Mouse (Mus musculus): ENCODE measurements at regions not wholly inside any gene's neighbourhood (a gene's known extent, or its start where the extent isn't known, plus 50 kb on each side); places are given as distances from the start of the nearest gene placed in this dataset.
"Not testable (repeated sequence)": the region's sequence is repeated elsewhere in the genome, so short reads cannot be mapped to it uniquely, and the experiment has no call there.

DNA sequence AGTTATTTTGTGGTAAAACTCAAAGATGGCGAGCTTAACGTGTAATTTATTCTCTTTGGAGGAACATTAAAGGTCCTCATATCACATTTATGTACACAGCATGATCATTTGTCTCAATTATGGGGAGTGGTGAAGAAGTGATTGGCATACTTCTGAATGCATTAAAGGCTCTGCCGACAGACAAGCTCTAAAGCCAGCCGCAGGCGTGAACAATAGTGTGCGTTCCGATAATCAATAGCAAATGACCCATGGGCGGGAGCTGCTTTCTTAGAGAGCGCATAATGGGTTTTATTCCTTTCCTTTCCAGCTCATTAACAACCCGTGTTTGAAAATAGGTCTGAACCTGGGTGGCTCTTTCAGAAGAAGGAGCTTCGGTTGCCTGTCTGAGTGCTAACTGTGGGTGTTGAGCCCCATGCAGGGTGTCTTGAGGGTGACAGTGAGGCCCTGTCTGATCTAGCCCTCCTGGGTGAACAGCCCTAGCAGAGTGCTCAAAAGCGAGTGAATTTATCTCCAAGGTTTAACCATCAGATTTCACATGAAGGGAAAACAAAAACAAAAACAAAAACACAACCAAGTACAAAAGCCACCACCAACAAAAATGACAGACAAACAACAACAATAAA, 210.5 kb downstream of the Zfp619 start:
- DNase-seq, result no peak

GRCm38 (mm10) chr7:39728930-39729329, 211.4 kb downstream of the Zfp619 start:
- no peak for DNase-seq

DNA sequence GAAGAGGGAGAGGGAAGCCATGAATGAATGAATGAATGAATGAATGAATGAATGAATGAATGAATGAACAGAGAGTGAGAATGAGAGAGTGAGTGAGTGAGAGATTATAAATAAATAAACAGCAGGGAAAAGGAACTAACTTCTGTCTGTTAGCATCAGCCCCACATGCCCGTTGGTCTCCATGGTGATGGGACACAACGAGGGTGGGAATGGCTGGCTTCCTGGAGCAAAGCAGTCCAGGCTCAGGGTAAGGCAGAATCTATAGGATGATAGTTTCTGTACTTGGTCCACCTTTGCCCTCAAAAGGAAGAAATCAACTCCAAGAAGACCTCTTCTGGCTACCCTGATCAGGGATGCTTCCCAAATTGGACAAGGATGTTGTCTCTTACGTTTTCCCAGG, 212.2 kb downstream of the Zfp619 start:
- DNase-seq, result no peak

GRCm38 (mm10) chr7:39732790-39733189, 215.2 kb downstream of the Zfp619 start:
- no peak for DNase-seq

DNA sequence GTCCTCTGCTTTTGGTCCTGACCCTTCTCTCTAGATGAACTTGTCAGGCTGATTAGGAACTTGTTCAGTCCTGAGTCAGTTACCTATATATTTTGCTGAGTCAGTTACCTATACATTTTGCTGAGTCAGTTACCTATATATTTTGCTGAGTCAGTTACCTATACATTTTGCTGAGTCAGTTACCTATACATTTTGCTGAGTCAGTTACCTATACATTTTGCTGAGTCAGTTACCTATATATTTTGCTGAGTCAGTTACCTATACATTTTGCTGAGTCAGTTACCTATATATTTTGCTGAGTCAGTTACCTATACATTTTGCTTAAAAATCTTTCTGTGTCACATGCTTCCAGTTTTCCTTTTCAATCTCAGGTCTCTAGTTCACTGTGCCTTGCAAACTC, 230.8 kb downstream of the Zfp619 start:
- not testable (repeated sequence) for DNase-seq

DNA sequence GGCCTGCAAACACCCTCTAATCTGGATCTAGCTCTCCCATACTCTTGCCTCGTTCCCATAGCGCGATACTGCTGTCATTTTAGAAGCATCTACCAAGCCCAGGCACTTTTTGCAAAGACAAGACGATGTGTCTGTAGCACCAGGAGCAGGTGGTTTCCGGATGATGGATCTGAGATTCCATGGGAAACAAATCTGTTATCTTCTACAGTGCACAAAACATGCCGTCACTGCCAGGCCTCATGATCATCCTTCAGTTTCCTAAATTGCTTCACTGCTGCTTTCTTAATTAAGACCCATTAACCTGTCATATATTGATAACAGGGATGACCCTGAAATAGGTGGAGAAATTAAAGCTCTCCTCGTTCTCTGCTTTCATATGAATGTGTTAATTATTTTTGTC, 232.9 kb downstream of the Zfp619 start:
- DNase-seq, result no peak

- DNase-seq, result no peak
Observed at GRCm38 (mm10) chr7:39764366-39764765, 246.8 kb downstream of the Zfp619 start.

DNA sequence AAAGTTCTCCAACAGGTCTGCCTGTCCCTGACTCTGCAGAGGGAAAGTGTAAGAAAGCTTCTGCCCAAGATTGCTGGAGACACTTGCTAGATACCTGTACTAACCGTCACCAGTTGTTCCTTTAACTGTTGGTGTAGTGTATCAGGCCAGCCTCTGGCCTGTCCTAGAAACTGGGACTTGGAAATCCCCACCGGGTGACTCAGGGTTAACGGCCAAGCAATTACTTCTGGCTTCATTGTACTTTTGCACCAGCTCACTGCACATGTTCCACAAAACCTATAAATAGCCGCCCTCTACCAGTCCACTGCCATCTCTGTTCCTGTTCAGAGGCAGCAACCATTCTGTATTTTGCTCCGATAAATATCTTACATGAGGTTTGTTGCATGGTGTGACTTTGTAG, 247.5 kb downstream of the Zfp619 start:
- DNase-seq, result no peak

DNA sequence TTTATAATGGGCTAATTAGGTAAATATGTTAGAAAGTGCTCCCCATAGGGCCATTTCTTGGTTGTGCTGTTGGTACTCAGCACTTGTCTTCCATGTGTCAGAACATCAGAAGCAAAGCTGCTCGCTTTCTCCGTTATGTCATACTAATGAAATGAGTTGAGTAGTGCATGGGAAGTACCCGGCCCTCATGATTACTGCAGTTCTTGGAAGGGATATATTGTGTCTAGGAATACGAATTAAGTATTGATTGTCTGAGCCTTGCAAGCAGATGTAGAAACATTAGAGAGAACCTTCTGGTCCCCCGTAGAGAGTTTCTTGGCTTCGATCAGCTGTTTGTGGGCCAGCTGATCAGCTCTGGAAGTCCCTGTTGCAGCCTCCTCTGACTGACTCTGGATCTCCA, 255.7 kb downstream of the Zfp619 start:
- DNase-seq, result no peak

GRCm38 (mm10) chr7:39789321-39789720, 271.8 kb downstream of the Zfp619 start:
- DNase-seq, result no peak

- DNase-seq, result no peak
Observed at GRCm38 (mm10) chr7:39789880-39790279, 272.3 kb downstream of the Zfp619 start.

GRCm38 (mm10) chr7:39794751-39795150, 277.2 kb downstream of the Zfp619 start:
- DNase-seq, result no peak

DNA sequence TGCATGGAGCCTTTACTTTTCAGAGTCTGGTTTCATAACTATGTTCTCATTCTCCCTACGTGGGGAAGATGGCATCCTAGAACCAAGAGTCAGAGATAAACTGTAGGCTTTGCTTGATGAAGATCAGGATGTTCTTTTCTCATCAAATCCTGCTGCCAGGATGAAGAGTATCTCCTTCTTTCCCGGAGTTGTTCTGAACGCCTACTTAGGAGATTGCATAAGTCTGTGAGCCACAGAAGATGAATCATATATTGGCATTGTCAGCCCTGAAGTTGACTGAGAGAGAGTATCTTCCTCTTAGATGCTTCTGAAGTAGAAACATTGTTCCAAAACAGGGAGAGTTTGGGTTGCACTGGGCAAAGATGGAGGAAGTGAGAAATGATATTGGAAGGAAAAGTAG, 286.7 kb downstream of the Zfp619 start:
- no peak for DNase-seq

- no peak for DNase-seq
Observed at GRCm38 (mm10) chr7:39818036-39818435, 300.5 kb downstream of the Zfp619 start.

DNA sequence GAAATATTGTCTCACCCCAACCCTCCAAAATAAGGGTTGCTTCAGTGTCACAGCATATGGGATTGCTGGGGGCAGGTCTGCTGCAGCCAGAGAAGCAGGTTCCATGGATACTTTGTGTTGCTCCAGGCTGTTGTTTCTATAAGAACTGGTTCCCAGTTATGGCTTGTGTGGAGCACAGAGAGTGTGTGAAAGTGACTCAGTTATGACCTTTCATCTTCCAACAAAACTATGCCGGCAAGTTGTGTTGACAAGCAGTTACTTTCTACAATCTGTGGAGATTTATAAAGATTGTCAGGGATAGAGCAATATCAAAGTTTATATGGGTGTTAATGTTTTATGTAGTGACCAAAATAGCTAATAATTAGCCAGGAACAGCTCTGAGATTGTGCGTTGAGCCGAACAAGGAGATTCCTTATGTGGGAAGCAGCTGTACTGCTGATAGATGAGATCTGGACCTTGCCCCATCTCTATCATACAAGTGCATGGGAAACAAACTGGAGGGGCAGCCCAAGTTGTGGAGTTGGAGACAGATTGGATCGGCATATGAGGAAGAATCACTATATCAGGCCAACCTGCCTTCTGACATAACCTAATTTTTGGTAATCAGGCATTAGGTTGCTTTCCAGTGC, 305.1 kb downstream of the Zfp619 start:
- DNase-seq, result no peak

DNA sequence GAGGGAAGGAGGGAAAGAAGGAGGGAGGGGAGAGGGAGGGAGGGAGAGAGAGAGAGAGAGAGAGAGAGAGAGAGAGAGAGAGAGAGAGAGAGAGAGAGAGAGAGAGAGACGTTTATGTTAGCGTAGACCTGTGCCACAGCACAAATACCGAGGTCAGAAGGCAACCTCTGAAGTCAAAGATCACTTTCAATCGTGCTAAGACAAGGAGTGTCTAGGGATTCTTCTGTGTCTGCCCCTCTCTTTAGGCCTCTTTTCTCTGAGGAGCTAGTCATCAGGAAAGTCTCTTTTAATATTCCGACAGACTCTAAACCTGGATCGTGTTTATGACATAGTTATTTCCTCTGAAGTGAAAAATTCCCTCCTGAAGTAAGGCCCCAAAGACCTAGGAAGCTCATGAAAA, 310.8 kb downstream of the Zfp619 start:
- DNase-seq, result no peak

GRCm38 (mm10) chr7:39830831-39831230, 313.3 kb downstream of the Zfp619 start:
- no peak for DNase-seq

GRCm38 (mm10) chr7:39841988-39842387, 324.4 kb downstream of the Zfp619 start:
- no peak for DNase-seq

DNA sequence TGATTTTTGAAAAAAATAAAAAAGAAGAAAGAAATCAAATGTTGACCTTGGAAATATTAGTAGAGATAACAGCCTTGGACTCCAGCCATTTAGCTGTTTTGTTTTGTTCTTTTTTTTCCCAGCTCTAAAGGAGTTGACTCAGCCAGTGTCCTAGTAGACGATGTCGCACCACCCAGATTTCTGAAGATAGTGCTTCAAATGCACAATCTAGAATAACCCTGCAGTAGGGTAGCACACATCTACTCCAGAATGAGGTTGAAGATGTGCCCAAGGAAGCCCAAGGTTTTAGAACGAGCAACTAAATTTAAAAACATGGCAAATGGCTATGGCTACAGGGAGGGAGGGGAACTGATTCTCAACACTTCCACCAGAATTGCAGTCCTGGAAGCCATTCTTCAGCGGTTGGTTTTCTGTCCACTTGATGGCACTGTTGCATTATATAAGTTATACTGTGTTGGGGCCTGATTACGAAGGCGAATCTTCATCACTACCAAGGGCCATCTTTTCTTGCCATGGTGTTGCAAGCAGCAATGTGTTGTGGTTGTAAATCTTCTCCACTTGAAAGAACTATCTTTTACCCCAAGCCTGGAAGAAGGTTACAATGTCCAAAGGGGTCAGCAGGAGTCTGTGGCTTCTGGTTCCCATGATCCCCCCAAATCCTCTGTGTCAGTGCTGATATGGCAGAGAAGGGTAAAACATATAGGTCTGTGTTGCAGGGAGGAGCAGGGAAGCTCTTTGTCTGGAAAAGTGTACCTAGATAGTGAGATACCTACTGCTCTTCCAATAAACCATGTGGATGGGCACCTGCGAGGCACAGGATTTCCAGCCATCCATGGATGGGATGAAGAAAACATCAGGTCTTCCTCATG, 330.6 kb downstream of the Zfp619 start:
- DNase-seq, result peak; percentile 12

- DNase-seq, result no peak
Observed at GRCm38 (mm10) chr7:39857301-39857700, 339.7 kb downstream of the Zfp619 start.

DNA sequence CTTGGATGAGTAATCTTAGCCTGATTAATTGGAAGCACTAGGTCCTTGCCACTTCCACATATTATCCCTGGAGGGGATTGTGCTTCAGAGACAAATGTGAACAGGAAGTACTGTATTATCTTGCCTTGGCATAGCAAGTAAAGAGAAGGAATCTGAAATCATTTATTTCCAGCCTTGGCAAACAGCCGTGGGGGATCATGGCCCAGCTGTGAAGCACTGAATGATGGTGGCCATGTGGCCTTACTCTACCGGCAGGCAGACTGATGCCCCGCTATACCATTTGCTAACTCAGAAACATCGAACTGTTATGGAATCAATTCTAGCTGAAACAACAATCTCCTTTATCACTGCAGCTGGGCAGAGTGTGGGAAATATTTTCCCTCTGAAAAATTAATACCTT, 345.3 kb downstream of the Zfp619 start:
- DNase-seq, result no peak

GRCm38 (mm10) chr7:39864130-39864529, 346.6 kb downstream of the Zfp619 start:
- DNase-seq, result no peak

- no peak for DNase-seq
Observed at GRCm38 (mm10) chr7:39864781-39865180, 347.2 kb downstream of the Zfp619 start.
